Mouse (Mus musculus) lung, postnatal 10 days (tissue): ENCODE data around the gene Gm21836.
A peak's percentile ranks its signal among the peaks of the same experiment; 100 is the strongest.
"Not testable (repeated sequence)": the region's sequence is repeated elsewhere in the genome, so short reads cannot be mapped to it uniquely, and the experiment has no call there.

Experiments
- DNase-seq: peaks from one replicate; pipeline ENCODE4 v3.0.0; 2021

The Gm21836 gene

GRCm38 (mm10) chr9:124493693-124494092 is at the start of gene Gm21836:
TSS of gene Gm21836 (minus strand) at chr9:124493793.
- not testable (repeated sequence) for DNase-seq

- peak; percentile 11 for DNase-seq
These were observed 13.1 kb downstream of the Gm21836 start for GRCm38 (mm10) chr9:124480361-124480980.

GRCm38 (mm10) chr9:124478081-124478480 is 15.5 kb downstream of the Gm21836 start:
- DNase-seq, result peak; percentile 80

GRCm38 (mm10) chr9:124476096-124476902 is 17.3 kb downstream of the Gm21836 start, which contains the start of gene Ppp2r3d:
TSS of gene Ppp2r3d (minus strand) at chr9:124476898.
- DNase-seq, result peak; percentile 32

- DNase-seq, result no peak
These were observed 17.9 kb downstream of the Gm21836 start for GRCm38 (mm10) chr9:124475689-124476088.

- peak; percentile 84 for DNase-seq
These were observed 37.0 kb downstream of the Gm21836 start for GRCm38 (mm10) chr9:124456572-124456971.
